Mouse (Mus musculus) A20 (cell line): ENCODE data around the gene Arhgef3.

Source experiments
- DNase-seq: peaks from one replicate; pipeline ENCODE4 v3.0.0-alpha.2; 2011; ENCODE audit warnings: low read depth, low spot score

Arhgef3 gene

GRCm38 (mm10) chr14:27344250-27344990, 229.7 kb downstream of the Arhgef3 start:
- no peak for DNase-seq

DNA sequence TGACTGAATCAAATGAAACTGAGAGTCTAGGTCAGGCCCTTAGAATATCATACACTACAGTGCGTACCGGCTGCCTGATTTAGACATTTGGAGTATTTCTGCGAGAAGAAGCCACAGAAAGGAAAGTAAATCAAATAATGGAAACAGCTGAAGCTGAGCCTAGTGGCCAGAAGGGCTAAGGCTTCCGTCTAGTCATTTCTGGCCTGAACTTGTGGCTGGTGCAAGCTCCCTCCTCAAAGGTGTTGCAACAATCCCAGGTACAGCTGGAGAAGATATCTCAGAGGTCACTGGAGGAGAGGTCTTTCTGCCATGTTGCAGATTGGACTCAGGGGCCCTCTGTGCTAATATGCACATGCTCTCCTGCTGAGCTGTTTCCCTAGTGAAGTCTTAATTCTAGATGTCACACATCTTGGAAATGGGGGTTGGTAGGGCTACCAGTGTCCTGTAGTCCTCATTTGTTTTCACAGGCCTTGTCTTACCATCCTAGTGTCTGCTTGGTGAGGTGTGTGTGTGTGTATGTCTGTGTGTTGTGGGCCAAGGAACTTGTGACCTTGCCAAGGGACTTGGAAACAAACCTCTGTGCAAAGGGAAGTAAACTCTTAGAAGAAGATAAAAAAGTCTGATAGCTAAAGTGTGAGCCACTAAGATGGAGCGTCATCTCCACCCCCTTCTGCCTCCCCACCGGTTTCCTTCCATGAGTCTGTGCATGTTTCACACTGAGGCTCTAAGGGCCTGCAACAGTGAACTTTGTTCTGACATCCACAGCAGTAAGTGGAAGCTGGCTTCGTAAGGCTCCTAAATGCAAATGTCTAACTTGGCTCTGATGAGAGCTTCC, 230.6 kb downstream of the Arhgef3 start:
- DNase-seq: no peak

DNA sequence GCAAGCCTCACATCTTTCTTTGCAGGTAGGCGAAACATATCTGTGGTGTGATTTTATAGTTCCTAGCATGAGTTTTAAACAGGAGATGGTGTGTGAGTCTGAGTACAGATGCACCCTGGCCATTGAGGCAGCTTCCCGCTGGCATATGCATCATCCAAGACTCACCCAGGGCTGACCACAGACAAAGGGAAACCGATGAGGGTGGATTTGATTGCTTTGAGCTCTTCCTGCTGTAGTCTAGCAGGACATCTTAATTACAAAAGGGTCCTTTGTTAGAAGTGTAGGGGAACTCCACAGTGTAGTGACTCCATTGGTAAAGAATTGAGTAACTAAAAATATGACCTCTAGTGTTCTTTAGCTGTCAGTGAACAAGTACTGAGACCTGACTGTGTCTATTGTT, 232.5 kb downstream of the Arhgef3 start:
- DNase-seq: no peak

- no peak for DNase-seq
These were observed 233.0 kb downstream of the Arhgef3 start for GRCm38 (mm10) chr14:27347666-27348065.

DNA sequence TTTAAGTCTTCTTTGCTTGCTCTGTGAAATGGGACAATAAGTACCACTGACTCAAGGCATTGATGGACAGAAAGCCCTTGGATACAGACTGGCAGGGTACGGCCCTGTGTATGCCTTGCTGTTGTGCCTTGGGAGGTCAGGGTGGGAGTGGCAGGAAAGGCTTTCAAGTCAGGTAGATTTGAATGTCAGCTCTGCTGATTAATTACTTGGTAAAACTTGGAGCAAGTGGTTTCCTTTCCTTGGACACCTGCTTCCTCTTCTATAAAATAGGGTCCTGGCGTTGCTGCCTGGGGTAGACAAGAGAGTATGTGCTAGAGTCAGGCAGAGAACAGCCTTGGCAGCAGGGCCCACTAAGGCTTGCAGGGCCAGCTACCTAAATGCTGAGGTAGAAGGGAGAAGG, 233.4 kb downstream of the Arhgef3 start:
- DNase-seq: no peak

DNA sequence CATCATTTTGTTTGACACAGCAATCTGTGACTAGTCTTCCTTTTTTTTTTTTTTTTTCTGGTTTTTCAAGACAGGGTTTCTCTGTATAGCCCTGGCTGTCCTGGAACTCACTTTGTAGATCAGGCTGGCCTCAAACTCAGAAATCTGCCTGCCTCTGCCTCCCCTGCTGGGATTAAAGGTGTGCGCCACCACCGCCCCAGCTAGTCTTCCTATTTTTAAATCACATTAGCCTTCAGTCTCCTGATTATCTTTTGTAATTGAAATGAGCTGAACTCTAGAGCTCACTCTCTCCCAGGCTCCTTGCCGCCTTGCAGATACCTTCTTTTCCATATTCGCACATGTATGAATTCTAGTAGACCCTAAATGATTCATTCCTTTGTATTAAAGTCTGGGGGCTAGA, 234.0 kb downstream of the Arhgef3 start:
- no peak for DNase-seq

GRCm38 (mm10) chr14:27349120-27349519, 234.4 kb downstream of the Arhgef3 start:
- DNase-seq: no peak

GRCm38 (mm10) chr14:27349828-27350729, 235.4 kb downstream of the Arhgef3 start:
- no peak for DNase-seq

DNA sequence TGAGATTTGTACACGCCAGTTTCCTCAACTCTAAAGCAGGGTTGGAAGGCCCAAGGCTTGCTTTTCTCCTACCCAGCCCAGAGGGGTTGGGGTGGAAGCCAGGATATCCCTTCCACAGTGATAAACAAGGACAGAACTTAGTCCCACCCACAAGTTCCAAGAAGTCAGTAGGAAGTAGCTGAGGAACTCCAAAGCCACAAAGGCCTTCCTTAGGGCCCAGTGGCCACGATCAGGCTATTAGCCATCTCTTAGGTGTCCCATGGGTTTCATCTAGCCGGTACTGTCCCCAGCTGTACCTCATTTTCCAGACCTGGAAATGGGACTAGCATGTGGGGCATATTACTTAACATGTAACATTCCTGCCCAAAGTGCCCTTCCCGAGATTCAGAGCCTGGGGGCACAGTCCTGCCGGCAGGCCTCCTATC, 236.4 kb downstream of the Arhgef3 start:
- no peak for DNase-seq

GRCm38 (mm10) chr14:27351476-27352079, 236.9 kb downstream of the Arhgef3 start:
- DNase-seq: peak; percentile 88

- DNase-seq: no peak
These were observed 237.8 kb downstream of the Arhgef3 start for GRCm38 (mm10) chr14:27352470-27352869.

- no peak for DNase-seq
These were observed 240.5 kb downstream of the Arhgef3 start for GRCm38 (mm10) chr14:27355151-27355550.

DNA sequence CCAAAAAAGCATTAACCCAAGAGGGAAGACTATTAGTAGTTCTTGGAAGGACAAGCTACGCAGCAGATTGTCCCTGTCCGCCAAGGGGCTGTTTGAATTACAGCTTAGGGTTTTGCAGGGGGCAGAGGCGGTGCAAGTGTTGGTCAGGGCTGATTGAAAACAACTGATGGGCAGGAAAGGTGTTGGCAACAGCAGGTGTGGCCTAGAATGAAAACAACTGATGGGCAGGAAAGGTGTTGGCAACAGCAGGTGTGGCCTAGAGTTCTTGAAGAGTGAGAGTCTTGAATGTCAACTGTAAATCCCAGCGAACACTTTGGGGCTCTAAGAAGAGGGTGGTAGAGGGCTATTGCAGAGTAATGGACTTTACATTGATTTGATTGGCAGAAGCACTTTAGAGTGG, 241.2 kb downstream of the Arhgef3 start:
- no peak for DNase-seq

- DNase-seq: no peak
These were observed 242.4 kb downstream of the Arhgef3 start for GRCm38 (mm10) chr14:27357139-27357538.

DNA sequence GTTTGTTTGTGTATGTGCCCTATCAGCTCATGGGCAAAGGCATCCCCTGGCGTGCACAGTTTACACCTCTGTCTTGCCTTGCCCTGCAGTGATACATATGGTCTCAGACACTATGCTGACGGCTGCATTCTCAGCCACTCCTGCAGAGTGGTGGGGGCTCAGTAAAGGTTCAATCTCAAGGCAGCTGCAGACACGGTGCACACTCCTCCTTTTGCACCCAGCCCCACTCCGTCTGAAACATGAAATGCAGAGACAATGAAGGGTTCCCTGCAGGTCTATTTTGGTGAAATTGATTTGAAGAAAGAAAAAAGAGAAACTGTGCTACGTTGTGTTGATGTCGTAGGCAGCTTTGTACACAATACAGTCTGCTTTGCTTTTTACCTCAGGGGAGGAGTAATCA, 243.5 kb downstream of the Arhgef3 start:
- no peak for DNase-seq

DNA sequence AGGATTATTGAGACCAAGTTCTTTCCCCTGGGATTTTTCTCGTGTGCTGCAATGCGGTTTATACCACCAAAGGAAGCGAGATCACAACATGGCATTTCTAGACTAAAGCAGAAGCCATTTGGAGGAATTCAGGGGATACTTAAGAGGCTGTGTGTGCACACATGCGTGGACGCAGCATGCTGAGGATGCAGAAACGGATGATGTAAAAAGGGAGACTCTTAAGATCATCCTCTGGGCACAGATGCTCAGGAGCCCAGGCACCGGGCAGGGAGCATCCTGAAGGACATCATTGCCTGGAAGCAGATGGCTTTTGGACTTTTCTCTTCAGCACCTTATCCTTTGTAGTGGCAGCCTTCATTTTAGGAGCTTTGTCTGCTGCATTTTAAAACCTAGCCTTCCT, 246.2 kb downstream of the Arhgef3 start:
- DNase-seq: no peak

DNA sequence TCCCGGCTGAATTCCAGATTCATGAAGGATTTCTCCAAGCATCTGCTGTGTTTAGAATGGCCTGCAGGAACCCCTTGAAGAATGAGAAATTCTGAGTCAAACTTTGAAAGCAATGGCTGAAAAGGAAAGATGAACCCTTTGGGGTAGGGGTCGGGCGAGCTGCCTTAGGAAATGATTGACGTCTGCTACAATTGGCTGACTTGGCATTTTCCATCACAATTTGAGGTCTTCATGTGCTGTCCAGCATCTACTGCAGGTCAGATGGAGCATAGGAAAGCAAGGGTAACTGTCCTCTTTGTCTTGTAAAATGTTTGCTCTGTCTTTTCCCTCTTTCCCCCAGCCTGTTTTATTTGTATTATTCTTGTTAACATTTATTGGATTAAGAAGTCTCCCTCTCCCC, 246.8 kb downstream of the Arhgef3 start:
- no peak for DNase-seq

GRCm38 (mm10) chr14:27364668-27365257, 250.1 kb downstream of the Arhgef3 start:
- DNase-seq: no peak

DNA sequence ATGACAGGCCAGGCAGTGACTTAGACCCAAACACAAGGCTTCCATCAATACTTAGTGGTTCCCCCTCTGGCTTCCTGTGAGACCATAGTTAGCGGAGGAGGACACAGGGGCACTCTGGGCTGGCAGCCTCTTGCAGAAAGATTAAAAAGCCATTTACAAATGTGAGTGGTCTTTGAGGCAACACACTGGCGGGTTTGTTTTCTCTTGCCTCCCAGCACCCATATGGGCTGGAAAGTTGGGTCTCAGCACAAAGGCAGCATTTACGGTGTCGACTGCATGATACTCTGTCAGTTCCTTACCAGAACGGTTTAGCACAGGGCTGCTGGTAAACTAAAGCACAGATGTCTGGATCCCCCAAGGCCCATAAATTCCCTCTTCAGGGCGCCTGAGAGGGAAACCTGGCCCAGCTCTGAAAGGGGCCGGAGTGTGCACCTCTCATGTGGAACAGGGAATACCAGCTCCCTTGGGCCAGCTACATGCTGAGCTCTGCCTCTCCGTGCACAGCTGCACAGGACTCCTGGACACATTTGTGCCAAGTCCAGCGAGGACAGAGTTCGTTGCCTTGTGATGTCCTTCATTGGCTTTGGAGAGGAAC, 252.5 kb downstream of the Arhgef3 start:
- DNase-seq: no peak

GRCm38 (mm10) chr14:27368619-27369018, 253.9 kb downstream of the Arhgef3 start:
- no peak for DNase-seq

DNA sequence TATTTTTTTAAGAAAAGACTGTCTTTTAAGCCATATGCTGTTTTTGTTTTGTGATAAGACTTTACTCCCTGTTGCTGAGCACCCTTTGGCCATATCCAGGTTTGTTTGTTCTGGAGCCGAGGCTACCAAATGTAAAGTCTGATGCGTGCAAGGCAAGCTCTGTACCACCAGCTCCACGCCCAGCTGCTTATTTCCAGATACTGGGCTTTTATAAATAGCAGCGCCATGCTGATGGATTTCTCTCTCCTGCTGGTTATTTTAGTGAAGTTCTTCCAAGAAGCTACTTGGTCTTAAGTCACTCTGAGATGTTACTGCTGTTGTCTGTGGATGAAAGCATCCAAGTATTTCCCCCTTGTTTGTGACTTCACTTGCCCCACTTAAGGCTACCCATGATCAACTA, 254.8 kb downstream of the Arhgef3 start:
- DNase-seq: no peak
